Mouse (Mus musculus) brain, embryonic 14.5 days (tissue): ENCODE results near the gene Ppip5k1.

Experiments
- CTCF ChIP-seq: fragments of 200-500 bp; IDR thresholded peaks from 2 replicates; pipeline ENCODE4 v1.5.1; 2012; ENCODE audit warnings: inconsistent platforms, mild to moderate bottlenecking, moderate library complexity, borderline replicate concordance; ENCODE audit not compliant: insufficient read depth, insufficient read length; ENCODE audit errors: extremely low read depth
- POLR2A ChIP-seq: fragments of 200-500 bp; IDR thresholded peaks from 2 replicates; pipeline ENCODE4 v1.6.1; 2012; ENCODE audit warnings: mild to moderate bottlenecking, inconsistent platforms, borderline replicate concordance; ENCODE audit not compliant: poor library complexity, insufficient read depth, insufficient read length, severe bottlenecking; ENCODE audit errors: extremely low read depth

GRCm38 (mm10) chr2:121287850-121288249, 67.3 kb downstream of the Ppip5k1 start:
- TF ChIP-seq POLR2A (no peak), CTCF (no peak)
